Mouse (Mus musculus) hindbrain, embryonic 16.5 days (tissue): ENCODE data around the gene Hvcn1. TPM values are rescaled to one million over a fixed set of nuclear protein-coding genes. Genes with fewer than 3 reads are reported as not detected.

Experiments used
- ATAC-seq: fragments of 200-750 bp; cut with Nextera tagmentation; 2 replicates; pipeline ENCODE4 v1.8.0; 2017; ENCODE audit warnings: moderate TSS enrichment, moderate library complexity
- H3K27ac ChIP-seq: fragments of 300-500 bp; sonication (generic); 2 replicates; pipeline ENCODE4 v1.5.1; 2014; ENCODE audit warnings: low read depth, mild to moderate bottlenecking, control low read depth, low read length, moderate library complexity
- H3K27me3 ChIP-seq: fragments of 300-500 bp; sonication (generic); replicated peaks from 2 replicates; pipeline ENCODE4 v1.6.1; 2014; ENCODE audit warnings: low read length; ENCODE audit not compliant: control insufficient read depth, insufficient read depth
- H3K36me3 ChIP-seq: fragments of 300-500 bp; sonication (generic); 2 replicates; pipeline ENCODE4 v1.6.1; 2014; ENCODE audit warnings: mild to moderate bottlenecking, low read length, moderate library complexity, mixed read lengths; ENCODE audit not compliant: control insufficient read depth, insufficient read depth
- H3K4me1 ChIP-seq: fragments of 300-500 bp; sonication (generic); 2 replicates; pipeline ENCODE4 v1.6.1; 2014; ENCODE audit warnings: low read depth, low read length; ENCODE audit not compliant: control insufficient read depth, insufficient read depth
- H3K4me2 ChIP-seq: fragments of 300-500 bp; sonication (generic); 2 replicates; pipeline ENCODE4 v1.6.1; 2014; ENCODE audit warnings: mild to moderate bottlenecking, low read length, control low read depth, moderate library complexity
- H3K4me3 ChIP-seq: fragments of 300-500 bp; sonication (generic); 2 replicates; pipeline ENCODE4 v1.5.1; 2014; ENCODE audit warnings: mild to moderate bottlenecking, low read length, control low read depth, moderate library complexity
- H3K9ac ChIP-seq: fragments of 300-500 bp; sonication (generic); 2 replicates; pipeline ENCODE4 v1.6.1; 2014; ENCODE audit warnings: low read depth, mild to moderate bottlenecking, control low read depth, low read length, moderate library complexity
- H3K9me3 ChIP-seq: fragments of 300-500 bp; sonication (generic); 2 replicates; pipeline ENCODE4 v1.6.1; 2014; ENCODE audit warnings: mild to moderate bottlenecking, low read length, moderate library complexity; ENCODE audit not compliant: control insufficient read depth
- WGBS: fragments of 180-500 bp; shearing (Covaris S2); extraction: QIAGEN DNeasy Blood & Tissue Kit; methylation state at CpG from one replicate; pipeline ENCODE4 v1.1.7; 2014; 5-methylcytosine and 5-hydroxymethylcytosine counted together
- polyA plus RNA-seq: library from polyadenylated mRNA; unstranded; fragments of >200 nt; fragmentation: Nextera tagmentation; extraction: Ambion mirVana; gene quantifications from 2 replicates; pipeline ENCODE4 v1.2.1, GENCODE M21; 2015

Gene Hvcn1
- polyA plus RNA-seq, 1 experiment from 2014 or later, result 1.1 TPM

GRCm38 (mm10) chr5:122239618-122240017, 33.0 kb downstream of the Hvcn1 start:
- 92% methylated on average over 7 of the region's 7 CpGs for WGBS
- ATAC-seq, result no peak
- H3K4me3 ChIP-seq, result no peak overlapping the region
- no peak overlapping the region for H3K4me2 ChIP-seq
- no peaks in the 10 kb centered on the region; the same call in 1 of the 2 replicates for H3K36me3 ChIP-seq
- H3K9ac ChIP-seq, result no peak overlapping the region
- H3K27me3 ChIP-seq, result no peaks in the 10 kb centered on the region
- H3K27ac ChIP-seq, result no peak overlapping the region
- H3K4me1 ChIP-seq, result peaks cover 3% of the 10 kb centered on the region
- H3K9me3 ChIP-seq, result no peaks in the 10 kb centered on the region

GRCm38 (mm10) chr5:122240521-122240920, 33.9 kb downstream of the Hvcn1 start:
- Histone ChIP-seq H3K4me3 (no peak overlapping the region), H3K4me1 (peaks cover 3% of the 10 kb centered on the region), H3K27ac (no peak overlapping the region), H3K9ac (no peak overlapping the region), H3K27me3 (no peaks in the 10 kb centered on the region), H3K4me2 (no peak overlapping the region), H3K36me3 (no peaks in the 10 kb centered on the region; the same call in 1 of the 2 replicates), H3K9me3 (no peaks in the 10 kb centered on the region)
- ATAC-seq, result no peak
- WGBS, result 85% methylated on average over 11 of the region's 11 CpGs

GRCm38 (mm10) chr5:122240989-122241388, 34.4 kb downstream of the Hvcn1 start:
- no peaks in the 10 kb centered on the region for H3K9me3 ChIP-seq
- no peaks in the 10 kb centered on the region; the same call in 1 of the 2 replicates for H3K36me3 ChIP-seq
- H3K4me2 ChIP-seq, result no peak overlapping the region
- H3K4me3 ChIP-seq, result no peak overlapping the region
- no peak for ATAC-seq
- peaks cover 3% of the 10 kb centered on the region for H3K4me1 ChIP-seq
- no peak overlapping the region for H3K9ac ChIP-seq
- no peak overlapping the region for H3K27ac ChIP-seq
- H3K27me3 ChIP-seq, result no peaks in the 10 kb centered on the region
- 70% methylated on average over 1 of the region's 1 CpGs for WGBS

- Histone ChIP-seq H3K36me3 (peaks cover 3% of the 10 kb centered on the region), H3K27me3 (no peaks in the 10 kb centered on the region), H3K27ac (no peak overlapping the region), H3K9ac (no peak overlapping the region), H3K4me2 (no peak overlapping the region), H3K4me3 (no peak overlapping the region), H3K9me3 (no peaks in the 10 kb centered on the region), H3K4me1 (peaks cover 3% of the 10 kb centered on the region)
- ATAC-seq, result no peak
- 85% methylated on average over 6 of the region's 6 CpGs for WGBS
Observed at GRCm38 (mm10) chr5:122242521-122243123, 36.0 kb downstream of the Hvcn1 start.

GRCm38 (mm10) chr5:122243781-122244523, 37.3 kb downstream of the Hvcn1 start:
- WGBS, result 60% methylated on average over 17 of the region's 17 CpGs
- Histone ChIP-seq H3K4me1 (peaks cover 3% of the 10 kb centered on the region), H3K9ac (no peak overlapping the region), H3K27me3 (no peaks in the 10 kb centered on the region), H3K27ac (no peak overlapping the region), H3K4me3 (no peak overlapping the region), H3K9me3 (no peaks in the 10 kb centered on the region), H3K36me3 (peaks cover 14% of the 10 kb centered on the region), H3K4me2 (no peak overlapping the region)
- ATAC-seq, result no peak

GRCm38 (mm10) chr5:122245186-122245585, 38.6 kb downstream of the Hvcn1 start:
- ATAC-seq, result no peak
- Histone ChIP-seq H3K36me3 (peaks cover 14% of the 10 kb centered on the region), H3K4me2 (no peak overlapping the region), H3K4me3 (no peak overlapping the region), H3K27me3 (no peaks in the 10 kb centered on the region), H3K27ac (no peak overlapping the region), H3K9me3 (no peaks in the 10 kb centered on the region), H3K9ac (no peak overlapping the region), H3K4me1 (peaks cover 3% of the 10 kb centered on the region)
- 66% methylated on average over 3 of the region's 3 CpGs for WGBS

- no peak for ATAC-seq
- no peak overlapping the region for H3K4me2 ChIP-seq
- 90% methylated on average over 10 of the region's 10 CpGs for WGBS
- H3K27ac ChIP-seq, result no peak overlapping the region
- H3K4me1 ChIP-seq, result peaks cover 3% of the 10 kb centered on the region
- H3K27me3 ChIP-seq, result no peaks in the 10 kb centered on the region
- no peak overlapping the region for H3K9ac ChIP-seq
- H3K4me3 ChIP-seq, result no peak overlapping the region
- H3K9me3 ChIP-seq, result no peaks in the 10 kb centered on the region
- peaks cover 14% of the 10 kb centered on the region for H3K36me3 ChIP-seq
Observed at GRCm38 (mm10) chr5:122246547-122247167, 40.1 kb downstream of the Hvcn1 start.

- no peak overlapping the region for H3K27ac ChIP-seq
- no peak overlapping the region for H3K9ac ChIP-seq
- H3K4me3 ChIP-seq, result no peak overlapping the region
- H3K4me1 ChIP-seq, result peaks cover 3% of the 10 kb centered on the region
- 86% methylated on average over 11 of the region's 11 CpGs for WGBS
- ATAC-seq, result no peak
- no peaks in the 10 kb centered on the region for H3K27me3 ChIP-seq
- H3K9me3 ChIP-seq, result no peaks in the 10 kb centered on the region
- peaks cover 14% of the 10 kb centered on the region for H3K36me3 ChIP-seq
- no peak overlapping the region for H3K4me2 ChIP-seq
Observed at GRCm38 (mm10) chr5:122247529-122247928, 40.9 kb downstream of the Hvcn1 start.

- 91% methylated on average over 7 of the region's 7 CpGs for WGBS
- Histone ChIP-seq H3K9me3 (no peaks in the 10 kb centered on the region), H3K27ac (no peak overlapping the region), H3K4me1 (peaks cover 3% of the 10 kb centered on the region), H3K4me2 (no peak overlapping the region), H3K27me3 (no peaks in the 10 kb centered on the region), H3K4me3 (no peak overlapping the region), H3K36me3 (peaks cover 14% of the 10 kb centered on the region), H3K9ac (no peak overlapping the region)
- no peak for ATAC-seq
Observed at GRCm38 (mm10) chr5:122247934-122248333, 41.3 kb downstream of the Hvcn1 start.
